Mouse (Mus musculus) liver, postnatal 0 days (tissue): ENCODE data around the gene Dkk2.

Source experiments
- CTCF ChIP-seq: sonication (generic); IDR thresholded peaks from 2 replicates; pipeline ENCODE4 v1.5.1; 2016; ENCODE audit warnings: antibody characterized with exemption, low read depth
- EP300 ChIP-seq: IDR thresholded peaks from 2 replicates; pipeline ENCODE4 v1.6.1; 2016; ENCODE audit warnings: antibody characterized with exemption, low read depth, mild to moderate bottlenecking

GRCm38 (mm10) chr3:132219977-132220487 is 134.9 kb downstream of the Dkk2 start:
- TF ChIP-seq EP300 (no peak), CTCF (no peak)
